Mouse (Mus musculus) layer of hippocampus, postnatal 25 days (tissue): ENCODE data around the gene Ccdc9b. TPM values are rescaled to one million over a fixed set of nuclear protein-coding genes. Genes with fewer than 3 reads are reported as not detected.

Experiments
- DNase-seq, 2 experiments: peaks; one replicate each; pipeline ENCODE4 v3.0.0; 2022; ENCODE audit warnings: mixed read lengths in 2 of 2, low spot score in 1 of 2; ENCODE audit errors: extremely low spot score in 1 of 2
- total RNA-seq, 2 experiments: library from RNA; stranded (reverse); gene quantifications; 2 replicates each; pipeline ENCODE4 v1.2.3; 2021

Ccdc9b gene
- total RNA-seq, 2 experiments from 2014 or later = 4.9 to 6.7 TPM

GRCm38 (mm10) chr2:118725511-118725910 is 37.0 kb downstream of the Ccdc9b start:
- DNase-seq = no peak

- no peak for DNase-seq
Measured at GRCm38 (mm10) chr2:118723693-118724486, 38.6 kb downstream of the Ccdc9b start.

GRCm38 (mm10) chr2:118716677-118717076 is 45.8 kb downstream of the Ccdc9b start:
- no peak for DNase-seq

GRCm38 (mm10) chr2:118714230-118714629 is 48.2 kb downstream of the Ccdc9b start:
- peak in 1 of 2 experiments; percentile 49 for DNase-seq

GRCm38 (mm10) chr2:118713631-118714030 is 48.8 kb downstream of the Ccdc9b start:
- no peak for DNase-seq

- peak in 1 of 2 experiments; percentile 47 for DNase-seq
Measured at GRCm38 (mm10) chr2:118711038-118711494, 51.4 kb downstream of the Ccdc9b start.

GRCm38 (mm10) chr2:118709655-118710221 is 52.7 kb downstream of the Ccdc9b start:
- no peak for DNase-seq

GRCm38 (mm10) chr2:118708472-118708871 is 54.0 kb downstream of the Ccdc9b start:
- DNase-seq = no peak

- DNase-seq = no peak
Measured at GRCm38 (mm10) chr2:118706436-118706835, 56.0 kb downstream of the Ccdc9b start.

Other genes with a start within 250 kb of the Ccdc9b start
- gene Bmf, start 213.0 kb downstream of the Ccdc9b start, total RNA-seq = 1 to 10 TPM; 4.0 to 5.0 TPM
- gene Bub1b, start 164.4 kb downstream of the Ccdc9b start, total RNA-seq = 1 to 10 TPM; 2.0 to 2.4 TPM
- gene Pak6, start 99.4 kb downstream of the Ccdc9b start, total RNA-seq = 10 to 100 TPM; 50.5 to 58.0 TPM
- 10 to 100 TPM; 17.7 to 17.9 TPM for gene Ankrd63, start 58.7 kb downstream of the Ccdc9b start, total RNA-seq
- gene Plcb2, start 34.2 kb downstream of the Ccdc9b start, total RNA-seq = 1 to 10 TPM; 2.0 to 2.4 TPM
- 10 to 100 TPM; 58.3 to 64.5 TPM for gene Inafm2, start 16.9 kb downstream of the Ccdc9b start, total RNA-seq
- not detected for gene Phgr1, start 10.1 kb upstream of the Ccdc9b start, total RNA-seq
- 100 to 1,000 TPM; 255 to 263 TPM for gene Disp2, start 17.1 kb upstream of the Ccdc9b start, total RNA-seq
- 1 to 10 TPM; 1.7 to 2.1 TPM for gene Knstrn, start 51.3 kb upstream of the Ccdc9b start, total RNA-seq
- gene Ivd, start 99.3 kb upstream of the Ccdc9b start, total RNA-seq = 100 to 1,000 TPM in 1 of 2 experiments, 10 to 100 TPM in 1; 85.9 to 101 TPM
- 10 to 100 TPM; 45.6 to 52.9 TPM for gene Bahd1, start 137.7 kb upstream of the Ccdc9b start, total RNA-seq
- 1 to 10 TPM; 3.0 to 3.2 TPM for gene Chst14, start 163.8 kb upstream of the Ccdc9b start, total RNA-seq